In the genomic region with DNA sequence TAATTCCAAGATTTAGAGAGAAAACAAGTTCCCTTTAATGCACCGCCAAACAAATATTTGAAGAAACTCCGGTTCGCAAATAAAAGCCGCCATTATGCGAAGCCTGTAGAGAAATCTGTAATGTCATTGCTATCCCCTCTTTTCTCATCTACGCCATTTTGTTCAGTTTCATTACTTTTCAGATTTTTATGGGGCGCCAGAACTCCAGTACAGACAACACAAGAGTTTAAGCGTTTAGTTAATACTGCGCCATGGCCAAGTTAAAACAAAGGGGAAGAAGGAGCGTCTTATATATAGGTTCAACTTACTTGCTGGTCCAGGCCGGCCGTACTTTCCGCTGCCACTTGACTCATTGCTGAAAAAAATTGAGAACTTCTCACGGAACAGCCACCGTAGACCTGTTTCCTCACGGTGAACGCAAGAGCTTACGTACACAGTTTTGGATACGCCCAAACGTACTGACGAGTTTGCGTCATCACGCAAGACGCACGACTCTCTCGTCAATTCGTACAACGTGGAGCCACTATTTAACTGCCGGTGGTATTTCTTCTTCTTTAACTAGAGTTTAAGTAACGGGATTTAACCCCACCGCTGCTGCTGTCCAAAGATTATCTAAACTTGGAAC, we compare ENCODE assay signal across 8 mouse cellular contexts. TPM values are rescaled to one million over a fixed set of nuclear protein-coding genes. Genes with fewer than 3 reads are reported as not detected.
DNase-seq lines count a peak whose midpoint lies in the region; ATAC-seq lines count a peak whose summit lies in the region.

A gene (minus strand): TSS at position 459 of the 625 bp plus-strand sequence.

- peak; percentile 100 for ATAC-seq in cerebellum, adult (ENCODE audit: insufficient number of reproducible peaks, low FRiP score, low TSS enrichment)
- peak; percentile 100 for ATAC-seq in erythroblast, adult 5-6 weeks (replicated peaks; ENCODE audit: low FRiP score, poor library complexity, severe bottlenecking)
- ATAC-seq in heart, embryonic 16.5 days (replicated peaks; ENCODE audit: extremely low read depth, insufficient read depth, low FRiP score), result peak; percentile 72
- ATAC-seq in megakaryocyte-erythroid progenitor cell, adult 5-6 weeks (replicated peaks; ENCODE audit: low FRiP score, low TSS enrichment, poor library complexity, severe bottlenecking), result peak; percentile 100

- H3K36me3 ChIP-seq in heart, embryonic 16.5 days (ENCODE audit: control insufficient read depth, insufficient read depth), result no peaks in the 10 kb centered on the region

- no peaks in the 10 kb centered on the region for H3K9me3 ChIP-seq in heart, embryonic 16.5 days (replicated peaks; ENCODE audit: control insufficient read depth, low read length)

- H3K27ac ChIP-seq in heart, embryonic 16.5 days (ENCODE audit: low read length), result peak within 1 kb of the TSS; percentile 74

- no peaks in the 10 kb centered on the region for H3K27me3 ChIP-seq in heart, embryonic 16.5 days (ENCODE audit: control insufficient read depth, insufficient read depth, low read length)

- peak within 1 kb of the TSS; percentile 56 for H3K4me3 ChIP-seq in heart, embryonic 16.5 days (ENCODE audit: low read length)

- no peaks in the 10 kb centered on the region for H3K4me1 ChIP-seq in heart, embryonic 16.5 days (ENCODE audit: control insufficient read depth, insufficient read depth, low read length)

- DNase-seq in cerebellum, adult 11 months, result no peak
- peak; percentile 55 for DNase-seq in adrenal gland, postnatal 25 days
- DNase-seq in left cerebral cortex, adult 11 months (ENCODE audit: low spot score), result peak; percentile 62
- DNase-seq in skeletal muscle tissue, adult 2 months (ENCODE audit: low read depth, low spot score), result peak; percentile 84

- 4% methylated on average over 31 of the region's 31 CpGs for WGBS in heart, embryonic 16.5 days

- peak within 1 kb of the TSS; percentile 66 for H3K9ac ChIP-seq in heart, embryonic 16.5 days (ENCODE audit: low read length)

- peak within 1 kb of the TSS; percentile 30; the same call in 1 of the 2 replicates for H3K4me2 ChIP-seq in heart, embryonic 16.5 days (ENCODE audit: low read depth, low read length)

RNA-seq across cellular contexts. Expression of the gene that starts here (rescaled TPM):
- total RNA-seq in adrenal gland, postnatal 25 days (2021), result not detected in 2 replicates
- total RNA-seq in erythroblast, adult 5-6 weeks (2015; ENCODE audit: low replicate concordance), result 40.1 and 52.5 TPM in 2 replicates
- total RNA-seq in erythroblast, adult 5-6 weeks (2017; ENCODE audit: low replicate concordance), result 59.7 and 73.0 TPM in 2 replicates
- 13.2 and 17.4 TPM in 2 replicates for polyA plus RNA-seq in heart, embryonic 16.5 days (2015; fragmentation: Nextera tagmentation; extraction: Ambion mirVana)
- total RNA-seq in megakaryocyte-erythroid progenitor cell, adult 5-6 weeks (2014; fragmentation: Nextera tagmentation), result 26.1 and 31.7 TPM in 2 replicates
- total RNA-seq in megakaryocyte-erythroid progenitor cell, adult 5-6 weeks (2017), result 56.9 and 74.6 TPM in 2 replicates
